Mouse (Mus musculus): ENCODE results near the gene Ssc4d. TPM values are rescaled to one million over a fixed set of nuclear protein-coding genes. Genes with fewer than 3 reads are reported as not detected.

Ssc4d gene
- total RNA-seq (2021) (1 to 10 TPM; 2.8 to 3.1 TPM), polyA plus RNA-seq (2012; rRNA removed) (4.3 and 11.1 TPM in 2 replicates)
- long read RNA-seq, partial matches to known transcripts = 0 of 1 reads
- long read RNA-seq, other reads (novel, unspliced or antisense) = 1 of 1 reads

GRCm38 (mm10) chr5:135974365-135974764, at the start of gene Ssc4d:
TSS of gene Ssc4d (minus strand) at chr5:135974531.
- DNase-seq = no peak

- peak; percentile 21 for DNase-seq
Observed at GRCm38 (mm10) chr5:136019907-136020306, 45.6 kb upstream of the Ssc4d start.

DNA sequence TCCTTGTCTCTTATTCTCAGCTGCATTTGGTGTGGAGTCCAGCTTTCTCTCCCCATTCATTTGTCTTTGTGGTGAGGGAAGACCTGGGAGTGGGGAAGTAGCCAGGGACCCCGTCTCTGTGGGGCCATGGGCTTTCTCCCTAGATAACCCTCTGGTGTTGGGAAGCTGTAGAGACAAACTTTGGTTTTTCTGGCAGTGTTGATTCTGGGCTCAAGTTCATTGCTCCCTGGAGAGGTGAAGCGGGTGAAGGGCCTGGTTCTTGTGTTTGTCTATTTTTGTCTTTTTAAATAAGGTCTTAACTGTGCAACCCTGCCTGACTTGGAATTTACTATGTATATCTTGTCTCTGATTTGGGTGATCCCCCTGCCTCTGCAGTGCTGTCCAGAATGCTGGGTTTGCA, 44.4 kb upstream of the Ssc4d start:
- no peak for DNase-seq

- no peak for DNase-seq
Observed at GRCm38 (mm10) chr5:136017262-136017661, 42.9 kb upstream of the Ssc4d start.

- peak; percentile 74 for DNase-seq
Observed at GRCm38 (mm10) chr5:136016014-136016876, 41.9 kb upstream of the Ssc4d start.

GRCm38 (mm10) chr5:136015586-136015985, 41.3 kb upstream of the Ssc4d start:
- no peak for DNase-seq

GRCm38 (mm10) chr5:136014877-136015276, 40.5 kb upstream of the Ssc4d start:
- peak; percentile 44 for DNase-seq

GRCm38 (mm10) chr5:136007745-136008144, 33.4 kb upstream of the Ssc4d start:
- peak; percentile 41 for DNase-seq

- DNase-seq = no peak
Observed at GRCm38 (mm10) chr5:136004537-136004936, 30.2 kb upstream of the Ssc4d start.

GRCm38 (mm10) chr5:136002751-136003151, 28.4 kb upstream of the Ssc4d start:
- DNase-seq = no peak

GRCm38 (mm10) chr5:136002325-136002724, 28.0 kb upstream of the Ssc4d start:
- no peak for DNase-seq

- DNase-seq = no peak
Observed at GRCm38 (mm10) chr5:136001222-136001621, 26.9 kb upstream of the Ssc4d start.

- peak; percentile 49 for DNase-seq
Observed at GRCm38 (mm10) chr5:135996162-135996561, 21.8 kb upstream of the Ssc4d start.

GRCm38 (mm10) chr5:135994725-135995687, 20.7 kb upstream of the Ssc4d start, which contains the start of gene Dtx2:
TSS of gene Dtx2 (plus strand) at chr5:135994800.
- DNase-seq = peak; percentile 92

GRCm38 (mm10) chr5:135994335-135994724, 20.0 kb upstream of the Ssc4d start:
- no peak for DNase-seq

DNA sequence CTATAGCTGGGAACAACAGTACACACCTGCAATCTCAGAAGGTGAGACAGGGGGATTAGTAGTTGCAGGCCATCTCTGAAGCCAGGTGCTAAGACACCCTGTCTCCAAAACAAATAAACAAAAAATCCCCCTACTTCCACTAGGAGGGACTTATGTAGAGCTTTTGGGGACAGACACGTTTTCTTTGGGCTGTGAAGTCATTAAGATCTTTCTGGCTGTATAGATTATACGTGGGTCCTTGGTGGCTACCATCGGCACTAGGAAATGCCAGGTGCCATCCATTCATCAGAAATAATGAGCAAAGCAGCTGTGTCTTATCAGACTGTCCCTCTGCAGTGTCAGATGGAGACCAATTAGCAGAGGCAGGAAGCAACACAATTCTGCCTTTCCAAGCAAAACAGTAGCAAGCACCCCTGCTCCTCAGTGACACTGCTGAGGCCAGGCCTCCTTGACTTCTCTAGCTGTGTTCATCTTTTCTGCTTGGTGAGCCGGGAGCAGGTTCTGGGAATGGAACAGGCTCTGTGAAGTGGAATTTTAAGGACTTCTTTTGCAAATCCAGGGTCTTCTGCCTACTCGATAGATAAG, 19.1 kb upstream of the Ssc4d start:
- no peak for DNase-seq

GRCm38 (mm10) chr5:135990601-135991000, 16.3 kb upstream of the Ssc4d start:
- no peak for DNase-seq

- no peak for DNase-seq
Observed at GRCm38 (mm10) chr5:135987248-135987647, 12.9 kb upstream of the Ssc4d start.

DNA sequence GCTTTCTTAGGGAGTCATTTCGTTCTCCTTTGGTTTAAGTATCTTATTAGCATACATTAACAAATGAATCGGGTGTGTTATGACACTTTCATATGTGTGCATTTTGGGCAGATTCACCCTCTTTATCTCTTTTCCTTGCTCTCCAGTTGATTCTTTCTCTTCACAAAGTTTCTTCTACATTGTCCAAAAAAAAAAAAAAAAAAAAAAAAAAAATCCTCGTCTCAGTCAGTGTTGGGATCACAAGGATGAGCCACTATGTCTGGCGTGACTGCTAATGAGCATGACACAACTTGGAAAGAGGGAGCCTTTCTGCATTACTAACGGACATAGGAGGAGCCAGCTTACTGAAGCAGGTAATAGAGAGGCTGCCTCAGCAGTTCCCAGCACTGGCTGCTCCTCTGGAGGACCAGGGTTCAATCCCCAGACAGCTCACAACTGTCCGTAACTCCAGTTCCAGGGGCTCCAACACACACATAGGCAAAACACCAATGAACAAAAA, 10.3 kb upstream of the Ssc4d start:
- DNase-seq = no peak

DNA sequence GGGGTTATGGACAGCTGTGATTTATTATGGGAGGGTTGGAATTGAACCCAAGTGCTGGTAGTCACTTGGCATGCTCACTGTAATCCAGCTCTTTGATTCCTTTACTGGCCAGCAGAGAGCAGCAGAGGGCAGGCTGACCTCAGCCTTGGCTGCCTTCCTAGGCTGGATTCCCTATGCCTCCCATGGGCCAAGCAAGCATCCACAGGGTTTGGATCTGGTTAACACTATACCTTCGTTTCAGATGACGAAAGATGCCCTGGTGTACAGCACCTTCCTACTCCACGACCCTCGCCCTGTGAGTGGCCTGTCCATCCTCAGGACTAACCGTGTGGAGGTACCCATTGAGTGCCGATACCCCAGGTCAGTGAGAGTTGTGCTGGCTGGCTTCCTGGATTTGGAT, 8.1 kb upstream of the Ssc4d start:
- DNase-seq = peak; percentile 67

DNA sequence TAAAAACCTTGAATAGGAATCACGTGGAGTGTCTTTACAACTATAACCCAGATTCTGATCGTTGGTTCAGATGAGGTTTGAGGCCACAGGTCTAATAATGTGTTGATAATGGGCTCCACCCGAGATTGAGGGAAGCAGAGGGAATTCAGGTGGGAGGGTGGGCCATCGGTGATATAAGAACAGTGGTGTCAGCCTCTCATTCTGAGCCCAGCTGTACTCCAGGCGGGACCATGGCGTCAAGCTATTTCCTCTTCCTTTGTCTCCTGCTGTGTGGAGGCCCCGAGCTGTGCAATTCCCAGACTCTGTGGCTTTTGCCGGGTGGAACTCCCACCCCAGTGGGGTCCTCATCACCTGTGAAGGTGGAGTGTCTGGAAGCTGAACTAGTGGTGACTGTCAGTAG, 5.6 kb upstream of the Ssc4d start, which contains the start of gene Zp3:
Gene Zp3, plus strand, starts transcription at position 196 of the 400 bp plus-strand sequence.
- DNase-seq = no peak

GRCm38 (mm10) chr5:135979381-135979780, 5.0 kb upstream of the Ssc4d start:
- DNase-seq = no peak

All from adrenal gland, adult 2 months (tissue).